Mouse (Mus musculus) heart, adult 2 months (tissue): ENCODE data around the gene Eps8.

Experiments used
- CTCF ChIP-seq: fragments of 200-600 bp; IDR thresholded peaks from 2 replicates; pipeline ENCODE4 v1.8.1; 2022; ENCODE audit warnings: antibody characterized with exemption, mild to moderate bottlenecking, moderate library complexity
- POLR2A ChIP-seq: fragments of 200-500 bp; IDR thresholded peaks from 2 replicates; pipeline ENCODE4 v1.6.1; 2011; ENCODE audit warnings: mild to moderate bottlenecking, low read depth, low read length, control low read depth; ENCODE audit not compliant: insufficient read depth

GRCm38 (mm10) chr6:137668331-137668730, 13.7 kb upstream of the Eps8 start:
- TF ChIP-seq CTCF, result no peak
- no peak for TF ChIP-seq POLR2A
